Mouse (Mus musculus): ENCODE measurements around the gene Cfap126.
"Not testable (repeated sequence)": the region's sequence is repeated elsewhere in the genome, so short reads cannot be mapped to it uniquely, and the experiment has no call there.

DNA sequence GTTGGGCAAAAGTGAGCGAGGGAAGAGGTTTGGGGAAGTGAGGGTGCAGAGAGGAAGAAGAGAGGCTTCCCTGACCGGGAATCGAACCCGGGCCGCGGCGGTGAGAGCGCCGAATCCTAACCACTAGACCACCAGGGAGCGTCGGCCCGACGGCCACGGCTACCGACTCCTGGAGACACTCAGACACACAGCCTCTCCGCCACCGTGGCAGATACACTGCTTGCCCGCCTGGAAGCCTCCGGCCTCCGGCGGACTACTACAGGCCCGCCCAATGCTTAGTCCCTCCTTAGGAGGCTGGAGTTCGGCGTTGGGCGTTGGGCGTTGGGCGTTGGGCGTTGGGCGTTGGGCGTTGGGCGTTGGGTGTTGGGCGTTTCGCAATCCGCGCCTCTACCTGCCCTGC, 42.0 kb upstream of the Cfap126 start:
- TF ChIP-seq CTCF (IDR thresholded peaks at IDR 0.05; ENCODE audit: low read depth, low read length); POLR2AphosphoS5 (IDR thresholded peaks at IDR 0.05; ENCODE audit: insufficient replicate concordance, low read depth, low read length); TAL1 (conservative IDR thresholded peaks at IDR 0.05; ENCODE audit: low read depth, low read length): not testable (repeated sequence)

All from G1E (cell line).